Mouse (Mus musculus) fat pad, adult 2 months (tissue): Measurements from ENCODE around the gene Cbx6.
"Not testable (repeated sequence)": the region's sequence is repeated elsewhere in the genome, so short reads cannot be mapped to it uniquely, and the experiment has no call there.

Source experiments
- DNase-seq: peaks from one replicate; pipeline ENCODE4 v3.0.0-alpha.2; 2011; ENCODE audit warnings: low read depth, low spot score; ENCODE audit errors: extremely low read depth

The Cbx6 gene

DNA sequence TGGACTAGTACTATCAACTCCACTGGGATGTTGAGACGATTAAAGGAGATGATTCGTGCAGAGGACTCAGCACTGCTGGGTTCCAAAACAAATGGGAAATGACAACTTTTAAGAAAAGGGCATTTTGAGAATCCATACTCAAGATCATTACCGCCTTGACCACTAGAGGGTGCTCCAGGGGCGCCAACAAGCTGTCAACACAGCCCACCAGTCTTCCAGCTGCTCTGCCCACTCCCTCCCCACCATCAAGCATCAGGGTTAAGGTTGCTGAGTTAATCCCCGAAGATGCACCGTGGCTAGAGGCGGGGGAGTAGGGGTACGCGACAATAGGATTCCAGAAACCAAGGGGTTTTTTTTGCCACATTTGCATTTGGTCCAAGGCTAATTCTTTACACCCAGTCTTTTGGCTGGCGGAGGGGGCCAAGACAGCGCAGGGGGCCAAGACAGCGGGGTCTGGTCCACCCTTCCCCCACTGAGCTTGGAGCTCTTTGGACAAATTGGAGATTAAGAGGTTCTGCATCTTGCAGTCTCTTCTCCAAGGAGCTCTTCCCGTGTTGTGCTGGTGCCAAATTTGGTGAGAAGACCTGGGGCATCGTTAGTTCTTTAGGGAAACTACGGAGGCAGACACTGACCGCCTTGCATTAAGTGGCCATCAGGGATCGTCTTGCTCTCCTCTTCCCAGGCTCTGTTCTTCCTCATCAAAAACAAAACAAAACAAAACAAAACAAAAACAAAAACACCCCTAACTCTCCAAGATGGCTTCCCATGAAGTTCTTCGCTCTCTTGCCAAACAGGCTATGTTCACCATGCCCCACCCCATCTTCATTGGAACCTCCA lies 2.2 kb downstream of the Cbx6 start:
- no peak for DNase-seq

DNA sequence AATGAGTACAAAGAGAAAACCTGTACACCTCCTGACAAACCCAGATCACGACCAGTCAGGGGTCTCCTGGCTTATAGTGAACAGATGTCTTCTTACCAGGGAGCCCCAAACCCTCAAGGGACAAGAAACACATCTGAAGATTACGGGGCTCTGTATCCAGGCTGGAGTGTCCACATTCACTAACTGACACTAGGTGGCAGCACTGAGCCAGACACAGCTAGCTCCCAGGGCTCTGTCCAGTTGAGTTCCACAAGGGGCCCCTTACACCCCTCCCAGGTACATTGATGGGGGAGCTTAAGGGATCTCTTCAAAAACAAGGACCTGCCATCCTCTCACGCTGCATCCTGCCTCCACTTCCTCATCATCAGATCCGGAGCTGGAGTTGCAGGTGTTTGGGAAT lies 4.1 kb downstream of the Cbx6 start:
- DNase-seq: no peak

GRCm38 (mm10) chr15:79829431-79829830 lies 5.1 kb downstream of the Cbx6 start:
- no peak for DNase-seq

GRCm38 (mm10) chr15:79828366-79829035 lies 6.0 kb downstream of the Cbx6 start:
- no peak for DNase-seq

- DNase-seq: no peak
These were observed 6.7 kb downstream of the Cbx6 start for GRCm38 (mm10) chr15:79827778-79828210.

DNA sequence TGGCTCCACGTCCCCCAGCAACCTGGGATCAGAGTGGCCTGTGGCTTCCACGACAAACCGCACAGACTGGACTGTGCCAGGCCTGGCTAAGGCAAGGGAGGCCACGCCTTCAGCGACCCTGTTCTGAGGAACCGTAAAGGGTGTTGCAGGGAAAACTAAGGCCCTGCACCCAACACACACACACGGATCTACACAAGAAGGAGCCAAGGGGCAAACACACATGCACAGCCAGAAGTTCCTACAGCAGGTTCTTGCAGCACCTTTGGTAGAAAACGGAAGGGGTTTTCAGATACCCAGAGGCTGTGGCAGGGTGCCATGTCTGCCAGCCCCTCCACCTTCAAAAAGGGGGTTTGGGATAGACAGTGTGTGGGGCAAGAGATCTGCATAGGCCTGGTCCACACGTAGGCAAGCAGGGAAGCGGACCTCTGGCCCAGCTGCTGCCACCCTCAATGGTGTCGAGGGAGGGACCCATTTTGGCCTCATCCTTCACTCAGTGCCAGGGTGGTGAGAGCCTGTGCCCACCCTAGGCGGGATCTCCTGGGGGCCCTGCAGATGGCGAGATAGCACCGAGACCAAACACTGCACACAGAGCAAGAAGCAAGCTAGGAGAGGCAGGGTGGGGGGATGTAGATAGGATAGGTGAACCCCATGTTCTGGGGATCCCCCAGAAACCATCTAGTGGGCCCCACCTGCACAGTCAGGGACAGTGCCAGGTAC lies 7.3 kb downstream of the Cbx6 start:
- DNase-seq: no peak

GRCm38 (mm10) chr15:79826221-79826935 lies 8.1 kb downstream of the Cbx6 start:
- DNase-seq: no peak

DNA sequence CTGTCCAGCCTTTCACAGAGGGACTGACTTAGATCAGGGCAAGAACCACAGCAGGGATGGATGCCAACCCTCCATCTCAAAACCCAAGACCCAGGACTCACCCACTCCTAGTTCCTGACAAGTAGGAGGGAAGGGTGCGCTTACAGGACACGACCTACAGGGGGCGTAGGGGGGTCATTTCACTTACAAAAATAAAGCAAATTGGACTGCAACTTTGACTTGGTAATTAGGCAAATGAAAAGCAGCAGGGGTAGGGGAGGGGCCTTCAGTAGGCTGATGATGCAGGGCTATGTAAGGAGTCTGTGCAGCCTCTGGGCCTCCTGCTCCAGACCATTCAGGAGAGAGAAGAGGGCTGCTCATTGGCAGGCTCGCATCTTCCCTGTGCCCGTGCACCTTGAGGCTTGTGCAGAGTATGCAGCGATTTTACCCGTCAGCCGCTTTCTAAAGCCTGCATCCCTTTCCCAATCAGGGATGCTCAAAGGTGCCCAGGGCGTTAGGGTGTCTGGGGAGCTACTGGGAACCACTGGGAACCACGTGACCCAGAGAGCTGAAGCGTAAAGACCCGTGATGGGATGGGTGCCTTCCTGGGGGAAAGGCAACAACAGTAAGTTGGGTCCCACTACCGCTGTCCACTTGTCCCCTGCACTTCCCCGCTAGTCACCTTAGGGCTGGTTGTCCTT lies 9.2 kb downstream of the Cbx6 start:
- no peak for DNase-seq

DNA sequence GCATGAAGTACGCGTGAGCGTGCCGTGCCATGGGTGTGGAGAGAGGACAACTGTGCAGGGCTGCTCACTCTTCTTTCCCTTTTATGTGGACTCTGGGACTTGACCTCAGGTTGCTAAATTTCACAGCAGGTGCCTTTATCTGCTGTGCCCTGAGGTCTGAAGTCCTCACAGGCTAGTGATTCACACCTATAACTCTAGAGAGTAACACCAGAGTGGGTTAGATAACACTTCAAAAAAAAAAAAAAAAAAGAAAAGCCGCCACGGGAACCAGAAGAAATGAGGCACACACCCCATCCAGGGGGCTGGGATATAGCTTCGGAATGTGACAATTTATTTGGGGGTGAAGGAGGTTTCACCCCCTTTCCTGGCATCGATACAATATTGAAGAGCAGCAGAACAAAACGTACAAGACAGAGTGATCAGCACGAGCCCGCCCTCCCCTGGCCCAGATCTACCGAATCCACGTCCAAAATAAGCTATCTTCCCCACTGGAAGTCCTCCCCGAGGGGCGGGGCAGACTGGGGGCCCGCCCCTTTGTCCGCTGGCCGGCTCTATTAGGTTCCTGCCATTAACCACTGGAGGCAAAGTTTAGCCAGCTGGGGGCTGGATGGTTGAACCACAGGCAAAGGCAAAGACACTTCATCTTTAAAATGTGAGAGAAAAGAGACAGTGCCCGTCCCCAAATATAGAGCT lies 10.8 kb downstream of the Cbx6 start:
- no peak for DNase-seq

GRCm38 (mm10) chr15:79822265-79823199 lies 12.0 kb downstream of the Cbx6 start:
- DNase-seq: no peak

DNA sequence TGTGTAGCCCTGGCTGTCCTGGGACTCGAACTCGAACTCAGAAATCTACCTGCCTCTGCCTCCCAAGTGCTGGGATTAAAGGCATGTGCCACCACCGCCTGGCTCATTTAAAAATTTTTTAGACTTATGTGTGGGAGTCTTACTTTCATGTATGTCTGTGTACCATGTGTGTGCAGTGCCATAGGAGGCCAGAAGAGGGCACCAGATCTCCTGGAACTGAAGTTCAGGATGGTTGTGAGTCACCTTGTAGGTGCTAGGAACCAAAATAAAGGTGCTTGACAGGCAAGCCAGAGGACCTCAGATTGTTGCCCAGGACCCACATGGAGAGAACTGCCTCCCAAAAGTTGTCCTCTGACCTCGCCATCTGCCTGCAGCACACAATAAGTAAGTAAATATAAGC lies 16.2 kb downstream of the Cbx6 start:
- no peak for DNase-seq

- no peak for DNase-seq
These were observed 20.7 kb downstream of the Cbx6 start for GRCm38 (mm10) chr15:79813666-79814258.

DNA sequence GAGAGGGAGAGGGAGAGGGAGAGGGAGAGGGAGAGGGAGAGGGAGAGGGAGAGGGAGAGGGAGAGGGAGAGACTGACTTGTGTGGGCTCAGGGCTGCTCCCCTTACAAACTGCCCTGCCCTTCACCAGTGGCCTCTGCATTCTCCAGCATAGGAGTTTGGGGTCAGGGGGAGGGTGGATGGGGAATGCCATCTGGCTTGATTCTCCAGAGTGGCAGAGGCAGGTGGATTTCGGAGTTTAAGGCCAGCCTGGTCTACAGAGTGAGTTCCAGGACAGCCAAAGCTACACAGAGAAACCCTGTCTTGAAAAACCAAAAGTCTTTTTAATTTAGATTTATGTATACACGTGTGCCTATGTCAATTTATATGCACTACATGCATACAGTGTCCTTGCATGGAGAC lies 21.6 kb downstream of the Cbx6 start:
- not testable (repeated sequence) for DNase-seq

GRCm38 (mm10) chr15:79810997-79811396 lies 23.5 kb downstream of the Cbx6 start:
- DNase-seq: no peak

- no peak for DNase-seq
These were observed 24.4 kb downstream of the Cbx6 start for GRCm38 (mm10) chr15:79810061-79810460.

- no peak for DNase-seq
These were observed 25.8 kb downstream of the Cbx6 start for GRCm38 (mm10) chr15:79808658-79809057.

- no peak for DNase-seq
These were observed 26.4 kb downstream of the Cbx6 start for GRCm38 (mm10) chr15:79808114-79808513.

DNA sequence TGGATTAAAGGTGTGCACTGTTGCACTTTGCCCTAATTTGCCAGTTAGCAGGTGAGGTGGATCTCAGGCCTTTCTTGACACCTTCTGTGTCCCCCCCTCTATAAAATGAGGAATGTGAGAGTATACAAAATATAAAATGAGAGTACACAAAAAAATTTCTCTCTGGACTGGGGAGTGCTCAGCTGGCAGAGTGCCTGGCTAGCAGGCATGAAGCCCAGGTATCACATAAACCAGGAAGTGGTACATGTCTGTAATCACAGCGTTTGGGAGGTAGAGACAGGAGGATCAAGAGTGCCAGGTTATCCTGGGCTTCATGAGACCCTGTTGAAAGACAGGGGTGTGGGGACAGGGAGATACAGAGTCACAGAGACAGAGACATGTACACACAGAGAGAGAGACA lies 27.4 kb downstream of the Cbx6 start:
- DNase-seq: no peak

- no peak for DNase-seq
These were observed 29.2 kb downstream of the Cbx6 start for GRCm38 (mm10) chr15:79805246-79805645.
